Mouse (Mus musculus): ENCODE measurements around the gene Cd47.

Gene Cd47

DNA sequence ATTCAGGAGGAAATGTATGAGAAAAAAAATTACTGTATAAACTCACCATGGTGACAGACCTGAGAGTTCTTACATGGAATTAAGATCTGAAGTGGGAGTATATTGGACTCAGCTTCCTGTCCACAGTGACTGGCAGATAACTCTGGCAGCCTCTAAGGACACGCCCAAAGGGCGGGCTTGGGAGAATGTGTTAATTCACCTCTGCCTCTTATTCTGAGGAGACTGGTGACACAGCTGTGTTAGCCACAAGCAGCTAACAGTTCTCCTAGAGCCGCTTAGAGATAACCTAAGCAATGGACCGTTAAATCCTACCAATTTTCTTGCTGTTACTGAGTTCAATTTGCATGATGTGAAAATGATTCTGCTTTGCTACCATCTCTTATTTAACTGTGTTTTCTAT, 107.0 kb downstream of the Cd47 start:
- DNase-seq (ENCODE audit: low read depth, low spot score): peak; percentile 58

- DNase-seq (ENCODE audit: low read depth, low spot score): no peak
Observed at GRCm38 (mm10) chr16:49909536-49909935, 109.2 kb downstream of the Cd47 start.

DNA sequence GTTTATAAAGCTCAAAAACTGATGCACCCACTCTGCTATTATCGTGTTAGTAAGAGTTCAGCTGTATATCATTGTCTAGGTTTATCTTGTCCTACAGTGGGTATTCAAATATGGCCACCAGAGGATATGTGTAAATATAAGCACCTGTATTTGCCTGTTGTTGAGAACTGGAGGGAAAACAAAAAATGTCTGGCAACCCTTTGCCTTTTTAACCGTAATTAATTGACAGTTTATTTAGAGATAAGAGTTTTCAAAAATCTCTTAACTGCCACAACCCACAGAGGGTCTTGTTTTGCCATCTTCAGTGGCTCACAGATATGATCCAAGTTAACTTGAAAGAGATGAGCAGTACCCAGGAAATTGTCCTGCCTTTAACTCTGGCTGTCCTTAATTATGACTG, 113.8 kb downstream of the Cd47 start:
- no peak for DNase-seq (ENCODE audit: low read depth, low spot score)

- no peak for DNase-seq (ENCODE audit: low read depth, low spot score)
Observed at GRCm38 (mm10) chr16:49915532-49916476, 115.5 kb downstream of the Cd47 start.

GRCm38 (mm10) chr16:49920191-49920590, 119.9 kb downstream of the Cd47 start:
- no peak for DNase-seq (ENCODE audit: low read depth, low spot score)

DNA sequence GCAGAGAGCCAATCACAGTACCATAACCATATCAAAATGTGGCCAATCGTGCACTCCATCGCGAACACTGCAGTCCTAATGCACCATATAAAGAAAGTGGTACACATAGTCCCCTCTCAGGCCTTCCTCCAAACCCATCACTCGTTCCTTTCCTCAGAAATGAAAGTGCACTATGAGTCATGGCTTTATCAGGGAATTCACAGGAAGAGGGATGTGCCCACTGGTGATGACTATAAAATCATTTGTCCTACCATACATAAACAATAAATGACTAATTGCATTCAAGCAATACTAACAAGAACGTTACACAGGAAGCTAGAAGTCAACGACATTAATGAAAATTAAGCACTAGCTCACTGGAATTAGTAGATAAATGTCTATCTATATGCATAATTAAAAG, 121.3 kb downstream of the Cd47 start:
- DNase-seq (ENCODE audit: low read depth, low spot score): peak; percentile 60

GRCm38 (mm10) chr16:49922098-49922497, 121.8 kb downstream of the Cd47 start:
- DNase-seq (ENCODE audit: low read depth, low spot score): no peak

DNA sequence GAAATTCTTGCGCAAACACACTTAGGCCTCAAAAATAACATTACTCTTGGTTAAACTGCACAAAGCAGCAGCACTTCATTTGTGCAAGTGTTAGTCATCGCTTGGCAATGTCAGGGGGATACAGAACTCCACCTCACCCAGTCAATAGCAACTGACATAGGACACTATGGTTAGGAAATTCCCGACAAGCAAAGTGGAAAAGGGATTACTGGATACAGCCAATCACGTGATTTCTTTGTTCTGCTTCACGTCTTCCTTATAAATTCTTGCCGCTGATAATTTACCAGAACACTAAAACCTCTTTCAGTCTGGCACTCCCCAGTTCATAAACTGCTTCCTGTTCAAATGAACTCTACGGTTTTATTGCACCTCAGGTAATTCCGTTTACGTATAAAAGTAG, 123.4 kb downstream of the Cd47 start:
- DNase-seq (ENCODE audit: low read depth, low spot score): peak; percentile 87

GRCm38 (mm10) chr16:49924941-49925340, 124.6 kb downstream of the Cd47 start:
- DNase-seq (ENCODE audit: low read depth, low spot score): no peak

- DNase-seq (ENCODE audit: low read depth, low spot score): no peak
Observed at GRCm38 (mm10) chr16:49933274-49933673, 132.9 kb downstream of the Cd47 start.

DNA sequence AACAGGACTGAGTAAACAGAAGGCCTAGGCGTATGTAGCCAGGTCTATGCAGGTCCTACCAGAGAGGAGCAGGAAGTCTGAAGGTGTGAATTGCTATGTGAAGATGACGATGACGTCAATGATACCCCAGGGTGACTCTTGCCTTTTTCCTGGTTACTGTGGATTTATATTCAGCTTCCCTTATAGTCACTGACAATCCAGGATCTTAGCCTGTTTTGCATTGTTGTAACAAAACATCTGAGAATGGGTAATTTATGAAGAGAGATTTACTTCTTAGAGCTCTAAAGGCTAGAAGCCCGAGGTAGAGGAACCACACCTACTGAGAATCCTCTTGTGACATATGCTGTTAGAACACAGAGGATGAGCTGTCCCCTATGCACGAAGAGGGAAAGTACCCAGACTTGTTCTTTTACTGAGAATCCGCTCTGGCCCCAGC, 135.7 kb downstream of the Cd47 start:
- DNase-seq (ENCODE audit: low read depth, low spot score): no peak

DNA sequence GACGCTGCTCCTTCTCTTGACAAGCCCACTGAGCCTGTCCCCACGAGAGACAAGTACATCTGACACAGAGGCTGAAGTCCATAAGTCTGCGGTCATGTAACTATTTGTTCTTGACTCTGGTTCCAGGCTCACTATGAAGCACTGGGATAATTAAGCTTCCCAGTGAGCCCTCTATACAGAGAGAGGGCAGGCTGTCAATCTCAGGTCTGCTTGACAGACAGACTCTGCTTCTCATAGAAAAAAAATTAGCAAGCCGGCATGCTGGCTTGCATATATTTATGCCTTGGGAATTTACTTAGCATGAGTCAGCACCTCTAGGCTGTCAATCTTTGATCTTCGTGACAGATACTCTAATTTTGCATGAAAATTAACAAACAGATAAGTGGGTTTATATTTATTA, 136.5 kb downstream of the Cd47 start:
- peak; percentile 39 for DNase-seq (ENCODE audit: low read depth, low spot score)

DNA sequence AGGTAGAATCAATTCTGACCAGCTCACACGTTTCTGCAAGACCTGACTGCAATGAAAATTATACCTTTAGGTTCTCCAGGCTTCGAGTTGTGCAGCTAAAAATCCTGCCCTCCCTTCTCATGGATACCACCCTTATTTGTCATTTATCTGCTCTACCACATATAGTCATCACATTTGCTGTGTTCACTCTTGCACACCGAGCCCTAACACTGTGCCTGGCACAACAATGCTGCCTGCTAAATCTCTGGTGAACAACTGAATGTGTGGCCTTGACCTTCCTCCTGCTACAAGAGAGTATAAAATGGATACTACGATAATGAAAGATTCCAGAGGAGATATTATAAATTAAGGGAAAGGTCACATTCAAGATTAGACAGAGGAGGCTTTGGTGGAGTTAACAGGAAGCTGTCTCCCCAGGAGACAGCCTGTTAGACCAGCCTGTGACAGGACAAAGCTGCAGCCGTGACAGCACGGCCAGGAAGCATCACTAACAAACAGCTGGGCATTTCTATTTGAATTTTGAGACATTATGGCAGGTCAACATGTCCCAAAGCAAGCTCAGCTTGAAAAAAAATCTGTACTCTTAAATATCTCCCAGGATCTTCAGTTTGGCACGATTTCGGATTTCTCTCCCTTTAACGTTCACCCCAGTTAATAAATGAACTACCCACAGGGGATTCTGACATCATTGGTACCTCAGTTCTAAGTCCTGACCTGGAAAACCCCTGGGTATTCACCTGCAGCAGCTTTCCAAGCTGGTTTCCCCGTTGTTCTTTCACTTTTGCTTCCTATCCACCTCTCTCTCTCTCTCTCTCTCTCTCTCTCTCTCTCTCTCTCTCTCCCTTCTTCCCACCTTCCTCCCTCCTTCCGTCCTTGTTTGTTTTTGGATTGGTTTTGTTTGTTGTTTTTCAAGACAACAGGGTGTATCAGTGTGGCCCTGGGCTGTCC, 137.2 kb downstream of the Cd47 start:
- DNase-seq (ENCODE audit: low read depth, low spot score): peak; percentile 42

- DNase-seq (ENCODE audit: low read depth, low spot score): peak; percentile 97
Observed at GRCm38 (mm10) chr16:49938483-49939301, 138.4 kb downstream of the Cd47 start.

DNA sequence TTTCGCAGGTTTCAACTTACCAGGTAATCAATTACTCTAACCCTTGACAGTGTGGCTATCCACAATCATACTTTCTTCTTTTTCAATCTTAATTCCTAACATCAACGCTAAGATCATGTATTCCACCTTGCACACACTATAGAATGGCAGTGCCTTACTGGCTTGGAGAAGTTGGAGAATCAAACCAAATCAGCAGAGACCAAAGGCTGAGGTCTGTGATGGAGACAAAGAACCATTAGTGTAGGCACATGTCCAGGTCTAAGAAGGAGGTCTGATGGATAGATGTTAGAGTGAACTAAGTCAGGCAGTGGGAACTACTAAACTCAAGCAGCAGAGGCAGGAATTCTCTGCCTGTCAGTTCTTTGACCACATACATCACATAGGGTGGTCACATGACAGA, 139.0 kb downstream of the Cd47 start:
- DNase-seq (ENCODE audit: low read depth, low spot score): peak; percentile 70

DNA sequence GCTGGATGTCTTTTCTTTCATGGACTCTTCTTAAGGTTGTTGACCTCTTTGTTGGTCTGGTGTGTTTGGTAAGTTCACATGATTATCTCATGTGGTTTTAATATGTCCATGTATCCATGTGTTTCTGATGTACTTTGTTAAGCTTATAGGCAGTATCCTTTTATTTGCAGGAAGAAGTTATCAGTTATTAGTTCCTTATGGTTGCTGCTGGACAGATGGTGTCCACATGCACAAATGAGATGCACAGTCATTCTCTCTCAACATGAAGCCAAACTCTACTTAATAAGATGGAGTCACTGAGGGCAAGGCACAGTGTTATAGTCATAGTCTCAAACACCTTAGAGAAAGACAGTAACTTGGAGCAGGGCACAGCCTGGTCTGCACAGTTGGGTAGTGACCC, 140.1 kb downstream of the Cd47 start:
- peak; percentile 60 for DNase-seq (ENCODE audit: low read depth, low spot score)

DNA sequence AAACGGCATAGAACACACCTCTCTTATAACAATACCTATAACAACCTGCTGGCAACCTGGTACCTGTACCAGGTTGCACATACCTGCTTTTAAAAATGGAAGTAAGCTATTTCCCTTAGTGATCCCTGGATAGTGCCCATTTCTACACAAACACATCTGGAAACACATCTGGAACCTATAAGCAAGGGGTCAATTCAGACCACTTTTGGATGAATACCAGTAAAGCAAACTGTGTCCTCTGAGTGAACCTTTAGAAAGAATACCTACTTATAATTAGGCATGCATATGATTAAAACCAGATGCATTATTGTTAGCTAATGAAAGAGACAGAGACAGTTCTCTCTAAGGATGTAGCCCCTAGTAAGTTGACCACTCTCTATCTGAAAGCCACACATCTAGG, 140.7 kb downstream of the Cd47 start:
- peak; percentile 64 for DNase-seq (ENCODE audit: low read depth, low spot score)

- no peak for DNase-seq (ENCODE audit: low read depth, low spot score)
Observed at GRCm38 (mm10) chr16:49943726-49944125, 143.4 kb downstream of the Cd47 start.

DNA sequence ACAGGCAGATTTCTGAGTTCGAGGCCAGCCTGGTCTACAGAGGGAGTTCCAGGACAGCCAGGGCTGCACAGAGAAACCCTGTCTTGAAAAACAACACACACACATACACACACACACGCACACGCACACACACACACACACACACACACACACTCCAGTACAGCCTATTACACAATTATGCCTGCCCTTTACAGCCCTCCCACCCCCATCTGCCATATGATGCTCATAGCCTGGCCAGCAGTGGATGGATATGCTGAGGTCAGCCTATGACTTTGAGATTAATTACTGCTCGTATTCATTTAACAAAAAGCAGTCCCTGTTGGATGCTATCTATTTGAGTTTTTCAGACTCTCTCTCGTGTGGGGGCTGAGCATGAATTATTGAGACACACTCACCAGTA, 144.8 kb downstream of the Cd47 start:
- no peak for DNase-seq (ENCODE audit: low read depth, low spot score)

- no peak for DNase-seq (ENCODE audit: low read depth, low spot score)
Observed at GRCm38 (mm10) chr16:49947049-49947448, 146.7 kb downstream of the Cd47 start.

DNA sequence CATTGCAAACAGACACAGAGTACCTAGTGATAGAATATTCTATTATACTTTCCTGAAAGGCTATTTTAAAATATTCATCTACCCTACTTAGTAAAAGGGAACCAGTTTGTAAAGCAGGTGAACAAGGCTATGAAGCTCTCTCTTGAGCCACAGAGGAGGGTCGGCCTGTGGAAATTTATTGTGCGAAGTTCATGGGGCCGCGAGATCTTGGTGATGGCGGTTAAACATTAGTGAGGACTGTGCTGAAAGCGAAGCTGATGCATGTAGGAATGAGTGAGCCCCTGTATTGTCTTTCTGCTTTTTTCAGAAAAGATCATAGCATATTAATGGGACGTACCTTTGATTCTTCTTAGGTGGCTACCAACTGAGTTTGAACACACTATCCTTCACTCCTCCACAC, 147.3 kb downstream of the Cd47 start:
- no peak for DNase-seq (ENCODE audit: low read depth, low spot score)

Measured in 3T3-L1 (cell line).